Comparison of ENCODE assay signal across 11 mouse cellular contexts in the genomic region with DNA sequence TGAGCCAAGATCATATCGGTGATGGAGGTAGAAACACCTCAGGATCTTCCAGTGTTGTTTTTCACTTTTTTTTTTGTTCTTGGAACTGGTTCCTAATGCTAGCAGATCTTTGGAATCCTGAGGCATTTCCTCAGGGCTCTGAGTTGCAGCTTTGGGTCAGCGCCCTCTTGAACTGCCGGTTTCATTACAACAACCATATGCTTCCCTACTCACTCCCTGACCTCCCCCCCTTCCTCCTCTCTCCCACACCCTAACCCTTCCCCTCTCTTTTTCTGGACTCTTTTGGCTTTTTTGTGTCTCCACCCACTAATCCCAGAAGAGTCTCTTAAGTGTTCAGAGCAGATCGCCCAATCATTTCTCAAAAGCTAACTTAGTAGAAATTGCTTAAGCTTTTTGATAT.
A peak's percentile ranks its signal among the peaks of the same experiment; 100 is the strongest.
DNase-seq lines count a peak whose midpoint lies in the region; ATAC-seq and TF ChIP-seq lines count a peak whose summit lies in the region.
"Had no signal": no experiment of that assay in that cellular context is flagged by ENCODE, and none has a peak within 500 bp of the region (broad histone marks: within the 10 kb centered on the region; RNA-seq: fewer than 3 reads in every experiment).

No protein-coding gene starts in this region.

- TF ChIP-seq POLR2A in cerebellum, adult 2 months (IDR thresholded peaks at IDR 0.05; ENCODE audit: borderline replicate concordance, insufficient read depth, low read length) = no peak

- WGBS in heart, embryonic 14.5 days = 71% methylated on average over 4 of the region's 4 CpGs
- WGBS in cerebellum, adult 2 months = 49% methylated on average over 4 of the region's 4 CpGs

- DNase-seq in embryo, embryonic 10.5 days (ENCODE audit: low spot score) = peak; percentile 55
- DNase-seq in kidney, postnatal 25 days = peak; percentile 65 to 75
- no peak for DNase-seq in cerebellum, adult 2 months
- no peak for DNase-seq in cerebellum, adult 9-11 months
- no peak for DNase-seq in urinary bladder, postnatal 25 days (ENCODE audit: low spot score)
- DNase-seq: layer of hippocampus, adult 9-11 months; thymus, adult 2 months had no signal

- H3K4me1 ChIP-seq in E14TG2a.4 (replicated peaks; ENCODE audit: low read depth, low read length) = peaks cover 85% of the 10 kb centered on the region
- H3K4me1 ChIP-seq in heart, embryonic 14.5 days (ENCODE audit: control insufficient read depth in 2 of 2, insufficient read depth in 2 of 2, low read length in 2 of 2) = peaks cover 18 to 19% of the 10 kb centered on the region in 2 experiments
- peaks cover 15% of the 10 kb centered on the region for H3K4me1 ChIP-seq in cerebellum, adult 2 months (ENCODE audit: control insufficient read depth, insufficient read depth, low read length)

- H3K27me3 ChIP-seq in E14TG2a.4 (ENCODE audit: insufficient read depth, low read length) = no peaks in the 10 kb centered on the region
- no peaks in the 10 kb centered on the region for H3K27me3 ChIP-seq in heart, embryonic 14.5 days (ENCODE audit: control insufficient read depth, insufficient read depth, low read length)
- no peaks in the 10 kb centered on the region for H3K27me3 ChIP-seq in cerebellum, adult 2 months (ENCODE audit: control insufficient read depth, insufficient read depth, low read length)

- H3K36me3 ChIP-seq in E14TG2a.4 (ENCODE audit: insufficient read depth, low read length) = peaks cover 18% of the 10 kb centered on the region
- H3K36me3 ChIP-seq in heart, embryonic 14.5 days (ENCODE audit: control insufficient read depth, insufficient read depth, low read length) = no peaks in the 10 kb centered on the region

- H3K9me3 ChIP-seq in E14TG2a.4 (ENCODE audit: low read length) = no peaks in the 10 kb centered on the region
- H3K9me3 ChIP-seq in heart, embryonic 14.5 days (ENCODE audit: control insufficient read depth, low read length) = no peaks in the 10 kb centered on the region

- no peak overlapping the region for H3K4me2 ChIP-seq in heart, embryonic 14.5 days (ENCODE audit: low read length)

- no peak for TF ChIP-seq CTCF in E14TG2a.4 (conservative IDR thresholded peaks at IDR 0.05; ENCODE audit: low read length)
- TF ChIP-seq CTCF in cerebellum, adult 2 months (IDR thresholded peaks at IDR 0.05; ENCODE audit: borderline replicate concordance, insufficient read depth, low read depth, low read length) = no peak

- 0 out of 2 replicates have a peak, but pooled peaks have one; percentile 40 for ATAC-seq in heart, embryonic 14.5 days (ENCODE audit: insufficient number of reproducible peaks, insufficient read depth, low FRiP score, low read depth)

- H3K27ac ChIP-seq in heart, embryonic 14.5 days (replicated peaks in 1 of 2; ENCODE audit: control insufficient read depth in 1 of 2, insufficient read depth in 1 of 2, low read depth in 2 of 2, low read length in 2 of 2) = peak overlapping the region; percentile 29 to 61; a peak in 2 of 4 replicates
- H3K27ac ChIP-seq in cerebellum, adult 2 months (ENCODE audit: insufficient read depth, low read length) = no peak overlapping the region
- H3K27ac ChIP-seq: liver, embryonic 14.5 days had no signal

- no peak overlapping the region for H3K9ac ChIP-seq in heart, embryonic 14.5 days (ENCODE audit: low read length)
- H3K9ac ChIP-seq: liver, embryonic 14.5 days had no signal

- H3K4me3 ChIP-seq in E14TG2a.4 (replicated peaks; ENCODE audit: low read length) = 0 out of 2 replicates have a peak overlapping the region, but pooled peaks have one; percentile 4
- no peak overlapping the region for H3K4me3 ChIP-seq in heart, embryonic 14.5 days (ENCODE audit: control insufficient read depth in 1 of 2, insufficient read depth in 1 of 2, low read depth in 1 of 2, low read length in 2 of 2)
- no peak overlapping the region for H3K4me3 ChIP-seq in cerebellum, adult 2 months (replicated peaks; ENCODE audit: insufficient read depth, low read depth, low read length)
- H3K4me3 ChIP-seq: myocyte had no signal

Comparison
In these comparisons a context has a peak if more than half of its experiments do, and no peak if none do; other contexts are left out.
1. DNase-seq: peak in embryo, embryonic 10.5 days (single experiment) and kidney, postnatal 25 days (2 of 2); none in cerebellum, adult 2 months (0 of 2), cerebellum, adult 9-11 months (single experiment) and urinary bladder, postnatal 25 days (single experiment).